Mouse (Mus musculus): ENCODE data around the gene Kat2b.
"Not testable (repeated sequence)": the region's sequence is repeated elsewhere in the genome, so short reads cannot be mapped to it uniquely, and the experiment has no call there.

Kat2b gene

DNA sequence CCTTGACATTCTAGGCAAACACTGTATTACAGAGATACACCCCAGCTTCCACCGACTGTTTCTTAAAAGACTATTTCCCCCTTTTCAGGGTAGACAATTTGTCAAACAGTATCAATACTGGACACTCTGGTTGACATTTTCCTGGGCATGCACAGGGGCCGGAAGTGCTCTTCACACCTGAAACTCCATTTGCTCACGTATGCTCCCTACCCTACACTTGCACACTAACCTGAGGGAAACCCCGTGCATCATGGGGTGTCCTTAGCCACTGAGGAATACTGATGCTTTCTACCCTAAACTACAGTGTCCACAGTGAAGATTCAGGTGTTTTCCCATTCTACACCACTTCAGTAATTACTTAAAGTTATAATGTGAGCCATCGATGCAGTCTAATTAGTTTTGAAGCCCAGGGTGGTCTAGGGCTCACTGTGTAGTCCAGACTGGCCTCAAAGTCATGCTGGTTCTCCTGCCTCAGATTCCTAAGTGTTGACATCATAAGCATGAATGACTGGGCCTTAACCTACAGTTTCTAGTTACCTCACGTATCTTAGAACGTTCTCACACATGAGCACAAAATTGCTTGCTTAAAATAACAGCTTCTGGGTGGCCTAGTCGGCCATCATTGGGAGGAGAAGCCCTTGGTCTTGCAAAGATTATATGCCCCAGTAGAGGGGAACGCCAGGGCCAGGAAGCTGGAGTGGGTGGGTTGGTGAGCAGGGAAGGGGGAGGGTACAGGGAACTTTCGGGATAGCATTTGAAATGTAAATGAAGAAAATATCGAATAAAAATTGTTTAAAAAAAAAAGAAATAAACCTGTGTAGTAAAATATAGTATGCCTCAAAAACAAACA lies 30.5 kb downstream of the Kat2b start:
- in situ Hi-C loops (cut with MboI, MseI): no loop called here

- in situ Hi-C loops (cut with MboI, MseI): no loop called here
Observed at GRCm38 (mm10) chr17:53598571-53598970, 31.9 kb downstream of the Kat2b start.

DNA sequence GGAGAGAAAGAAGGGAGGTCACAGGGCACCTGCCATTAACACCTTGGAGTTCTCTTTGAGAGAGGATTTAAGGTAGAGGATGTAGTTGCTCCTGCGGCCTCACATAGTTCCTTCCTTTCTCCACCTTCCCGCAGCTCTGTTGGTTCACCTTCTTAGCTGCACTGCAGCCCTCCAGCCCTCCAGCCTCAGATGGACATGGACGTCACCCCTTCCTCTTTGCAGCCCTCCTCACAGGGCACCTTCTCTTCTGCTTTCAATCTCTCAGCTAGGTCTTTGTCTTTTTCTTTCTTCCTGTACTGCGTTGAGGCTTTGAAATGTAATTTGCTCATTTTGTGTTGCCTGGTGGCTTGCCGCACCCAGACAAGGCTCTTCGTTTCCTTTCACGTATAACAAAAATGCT lies 36.6 kb downstream of the Kat2b start:
- in situ Hi-C loops (cut with MboI, MseI): not testable (repeated sequence)

GRCm38 (mm10) chr17:53606082-53606481 lies 39.4 kb downstream of the Kat2b start:
- in situ Hi-C loops (cut with MboI, MseI): not testable (repeated sequence)

- in situ Hi-C loops (cut with MboI, MseI): not testable (repeated sequence)
Observed at GRCm38 (mm10) chr17:53608924-53609323, 42.3 kb downstream of the Kat2b start.

DNA sequence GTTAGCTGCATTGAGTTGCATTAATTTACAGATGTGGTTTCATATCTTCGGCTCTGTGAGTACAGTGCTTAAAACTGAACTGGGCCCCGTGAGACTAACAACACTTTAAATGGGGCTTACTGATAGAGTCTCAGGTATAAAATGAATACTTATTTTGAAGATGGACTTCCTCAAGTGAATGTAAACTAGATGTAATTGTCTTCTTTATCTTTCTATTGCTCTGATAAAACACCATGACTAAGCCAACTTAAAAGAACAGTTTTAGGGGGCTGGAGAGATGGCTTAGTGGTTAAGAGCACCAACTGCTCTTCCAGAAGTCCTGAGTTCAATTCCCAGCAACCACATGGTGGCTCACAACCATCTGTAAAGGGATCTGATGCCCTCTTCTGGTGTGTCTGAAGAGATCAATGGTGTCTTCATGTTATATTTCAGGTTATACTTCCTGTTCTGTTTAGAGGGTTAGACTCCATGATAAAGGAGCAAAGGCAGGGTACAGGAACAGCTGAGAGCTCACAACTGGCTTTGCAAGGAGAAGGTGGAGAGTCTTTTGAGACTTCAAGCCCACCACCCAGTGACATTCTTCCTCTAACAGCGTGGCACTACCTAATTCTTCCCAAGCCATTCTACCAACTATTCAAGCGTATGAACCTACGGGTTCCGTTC lies 50.8 kb downstream of the Kat2b start:
- in situ Hi-C loops (cut with MboI, MseI): no loop called here

GRCm38 (mm10) chr17:53618369-53618768 lies 51.7 kb downstream of the Kat2b start:
- in situ Hi-C loops (cut with MboI, MseI): no loop called here

DNA sequence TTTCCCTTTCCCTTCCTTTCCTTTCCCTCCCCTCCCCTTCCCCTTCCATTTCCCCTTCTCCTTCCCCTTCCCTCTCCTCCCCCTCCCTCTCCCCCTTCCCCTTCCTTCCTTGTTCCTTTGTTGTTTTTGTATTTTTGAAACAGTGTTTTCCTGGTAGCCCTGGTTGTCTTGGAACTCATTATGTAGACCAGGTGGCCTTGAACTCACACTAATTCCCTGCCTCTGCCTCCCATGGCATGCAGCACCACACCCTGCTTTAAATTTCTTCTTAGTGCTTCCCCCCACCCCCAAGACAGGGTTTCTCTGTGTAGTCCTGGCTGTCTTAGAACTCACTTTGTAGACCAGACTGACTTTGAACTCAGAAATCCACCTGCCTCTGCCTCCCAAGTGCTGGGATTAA lies 52.7 kb downstream of the Kat2b start:
- in situ Hi-C loops (cut with MboI, MseI): no loop called here

GRCm38 (mm10) chr17:53620611-53621010 lies 54.0 kb downstream of the Kat2b start:
- in situ Hi-C loops (cut with MboI, MseI): no loop called here

DNA sequence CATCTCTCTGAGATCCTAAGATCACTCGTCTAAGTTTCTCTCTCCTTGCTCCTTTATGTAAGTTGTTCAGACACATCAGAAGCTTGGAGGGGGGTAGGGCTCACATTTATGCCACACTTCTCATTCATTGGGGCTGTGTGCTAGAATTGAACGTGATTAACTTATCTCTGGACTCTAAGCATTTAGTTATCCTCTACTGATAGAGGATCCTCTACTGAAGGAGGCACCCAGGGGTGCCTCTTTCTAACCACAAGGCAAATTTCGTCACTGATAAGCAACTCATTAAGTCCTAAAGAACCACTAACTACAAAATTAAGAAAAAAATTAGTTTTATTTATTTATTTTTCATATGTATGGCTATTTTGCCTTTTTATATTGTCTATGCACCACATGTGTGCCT lies 55.5 kb downstream of the Kat2b start:
- in situ Hi-C loops (cut with MboI, MseI): no loop called here

DNA sequence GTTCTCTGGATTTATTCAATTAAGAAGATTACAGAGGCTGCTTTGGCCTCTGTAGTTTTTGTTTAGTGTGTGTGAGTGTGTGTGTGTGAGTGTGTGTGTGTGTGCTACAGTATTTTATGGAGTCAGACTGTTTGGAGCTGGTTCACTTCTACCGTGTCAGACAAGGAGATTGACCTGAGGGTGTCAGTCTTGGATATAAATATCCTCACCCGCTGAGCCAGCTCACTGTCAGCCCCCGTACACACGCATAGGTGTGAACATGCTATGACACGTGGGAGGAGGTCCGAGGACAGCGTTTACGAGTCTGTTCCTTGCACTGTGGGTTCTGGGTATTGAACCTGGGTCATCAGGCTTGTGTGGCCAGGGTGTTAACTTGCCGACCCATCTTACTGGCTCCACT lies 57.1 kb downstream of the Kat2b start:
- in situ Hi-C loops (cut with MboI, MseI): no loop called here

- in situ Hi-C loops (cut with MboI, MseI): no loop called here
Observed at GRCm38 (mm10) chr17:53626160-53626559, 59.5 kb downstream of the Kat2b start.

DNA sequence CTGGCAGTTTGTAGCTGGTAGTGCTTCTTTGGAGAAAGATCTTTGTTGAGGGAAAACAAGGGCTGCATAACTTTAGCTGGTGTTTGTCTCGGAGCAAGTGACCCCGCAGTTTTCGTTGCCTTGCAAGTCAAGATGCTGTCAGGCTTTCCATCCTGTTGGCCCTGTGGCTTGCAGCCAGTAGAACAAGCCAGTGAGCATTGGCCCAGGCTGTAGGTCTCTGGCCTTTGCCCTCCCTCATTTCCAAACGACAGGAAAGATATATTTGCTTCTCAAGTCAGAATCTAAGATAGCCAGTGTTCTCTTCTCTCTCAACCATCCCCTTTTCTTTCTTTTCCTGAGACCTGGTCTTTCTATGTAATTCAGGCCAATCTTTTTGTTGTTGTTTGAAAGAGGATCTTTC lies 60.8 kb downstream of the Kat2b start:
- in situ Hi-C loops (cut with MboI, MseI): no loop called here

GRCm38 (mm10) chr17:53628131-53628530 lies 61.5 kb downstream of the Kat2b start:
- in situ Hi-C loops (cut with MboI, MseI): no loop called here

DNA sequence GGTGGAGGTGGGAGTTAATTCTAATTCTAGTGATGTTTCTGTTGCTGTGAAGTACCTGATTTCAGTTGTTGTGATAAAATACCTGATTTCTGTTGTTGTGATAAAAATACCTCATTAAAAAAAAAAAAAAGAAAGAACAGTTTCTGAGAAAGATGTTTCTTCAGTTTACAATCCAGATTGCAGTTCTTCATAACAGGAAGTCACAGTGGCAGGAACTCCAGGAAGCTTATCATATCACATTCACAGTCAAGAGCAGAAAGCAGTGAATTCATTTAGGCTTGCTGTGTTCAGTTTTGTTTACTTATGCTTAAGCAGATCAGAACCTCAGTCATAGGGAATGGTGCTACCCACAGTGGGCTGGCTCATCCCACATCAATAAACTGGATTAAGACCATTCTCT lies 64.7 kb downstream of the Kat2b start:
- in situ Hi-C loops (cut with MboI, MseI): no loop called here

DNA sequence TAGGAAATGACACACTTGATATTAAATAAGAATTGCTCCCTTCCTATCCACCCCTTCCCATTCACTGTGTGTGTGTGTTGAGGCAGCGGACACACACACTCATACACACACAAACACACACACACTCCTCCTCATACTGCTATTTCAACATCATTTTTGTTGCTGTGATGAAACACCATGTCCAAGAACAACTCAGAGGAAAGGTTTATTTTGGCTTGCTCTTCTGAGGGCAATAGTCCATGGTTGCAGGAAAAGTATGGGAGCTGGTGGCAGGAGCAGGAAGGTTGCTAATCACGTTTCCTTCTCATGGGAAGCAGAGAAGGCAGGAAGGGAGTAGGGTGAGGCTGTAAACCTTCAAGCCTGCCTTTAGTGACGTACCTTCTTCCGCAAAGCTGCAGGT lies 76.7 kb downstream of the Kat2b start:
- in situ Hi-C loops (cut with MboI, MseI): no loop called here

GRCm38 (mm10) chr17:53650251-53650661 lies 83.6 kb downstream of the Kat2b start:
- in situ Hi-C loops (cut with MboI, MseI): no loop called here

- in situ Hi-C loops (cut with MboI, MseI): no loop called here
Observed at GRCm38 (mm10) chr17:53654596-53654995, 87.9 kb downstream of the Kat2b start.

DNA sequence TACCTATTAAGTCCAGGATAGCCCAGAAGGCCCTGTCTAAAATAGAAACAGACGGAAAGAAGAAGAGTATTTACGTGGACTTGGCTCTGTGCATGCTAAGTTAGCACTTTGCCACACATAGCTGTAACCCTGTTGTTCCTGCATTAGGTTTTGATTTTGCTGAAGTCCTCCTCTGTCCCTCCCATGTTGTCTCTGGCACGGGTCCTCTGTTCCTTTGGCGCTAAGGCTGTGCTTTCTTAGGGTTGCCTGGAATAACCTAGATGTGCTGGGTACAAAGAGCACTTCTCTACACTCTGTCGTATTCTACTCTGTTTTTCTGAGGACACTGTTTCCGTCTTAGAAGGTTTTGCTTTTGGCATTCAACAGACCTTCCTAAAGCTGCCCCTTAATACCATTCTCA lies 88.4 kb downstream of the Kat2b start:
- in situ Hi-C loops (cut with MboI, MseI): loop anchor here (5.0 kb wide), 1 partner anchor 93 kb away; no protein-coding TSS in a partner anchor

DNA sequence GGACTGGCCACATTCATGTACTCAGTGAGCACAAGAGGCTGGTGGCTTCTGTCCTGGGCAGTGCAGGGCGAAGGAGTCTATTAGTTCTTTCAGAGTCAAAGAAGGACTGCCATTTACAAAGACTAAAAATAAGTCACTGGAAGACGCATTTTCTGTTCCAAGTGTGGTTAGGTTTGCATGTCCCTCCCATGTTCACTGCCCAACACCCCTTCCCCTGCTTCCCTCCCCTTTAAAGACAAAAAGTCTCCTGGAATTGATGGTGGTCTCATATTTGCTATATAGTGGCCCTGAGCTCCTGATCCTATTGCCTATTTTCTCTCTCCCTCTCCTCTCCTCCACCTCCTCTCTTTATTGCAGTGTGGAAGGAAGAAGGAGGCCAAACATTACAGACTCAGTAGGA lies 89.3 kb downstream of the Kat2b start:
- in situ Hi-C loops (cut with MboI, MseI): loop anchor here (5.0 kb wide), 1 partner anchor 94 kb away; no protein-coding TSS in a partner anchor

DNA sequence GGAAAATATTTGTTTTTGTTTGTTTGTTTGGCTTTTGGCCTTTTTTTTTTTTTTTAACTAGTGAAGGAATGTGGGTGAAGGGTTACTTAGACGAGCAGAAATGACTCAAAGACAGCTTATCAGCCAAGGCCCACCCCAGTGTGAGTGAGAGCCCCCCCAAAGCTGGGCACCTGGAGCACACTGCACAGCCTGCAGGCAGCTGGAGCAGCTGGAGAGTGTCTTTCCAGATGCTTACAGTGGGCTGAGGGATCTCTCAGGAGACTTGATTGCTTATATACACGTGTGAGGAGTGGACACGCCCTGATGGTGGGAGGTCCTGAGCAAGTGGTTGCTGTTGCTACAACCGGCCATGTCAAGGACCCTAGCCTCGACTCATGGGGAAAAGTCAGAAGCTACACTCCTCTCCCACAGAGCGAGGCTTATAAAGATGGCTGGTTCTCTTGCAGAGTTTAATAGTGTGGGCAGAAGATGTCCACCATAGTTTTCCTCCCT lies 89.8 kb downstream of the Kat2b start:
- in situ Hi-C loops (cut with MboI, MseI): loop anchor here (5.0 kb wide), 1 partner anchor 94 kb away; no protein-coding TSS in a partner anchor

DNA sequence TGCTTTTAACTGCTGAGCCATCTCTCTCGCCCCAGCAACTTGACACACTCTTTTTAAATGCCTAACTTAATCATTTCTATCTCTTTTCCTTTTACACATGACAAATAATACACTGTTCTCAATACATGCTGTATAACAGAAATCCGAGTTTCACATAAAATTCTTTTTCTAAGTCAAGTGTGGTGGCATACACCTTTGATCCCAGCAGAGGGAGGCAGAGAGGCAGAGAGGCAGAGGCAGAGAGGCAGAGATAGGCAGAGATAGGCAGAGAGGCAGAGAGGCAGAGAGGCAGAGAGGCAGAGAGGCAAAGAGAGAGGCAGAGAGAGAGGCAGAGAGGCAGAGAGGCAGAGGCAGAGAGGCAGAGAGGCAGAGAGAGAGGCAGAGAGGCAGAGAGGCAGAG lies 90.7 kb downstream of the Kat2b start:
- in situ Hi-C loops (cut with MboI, MseI): loop anchor here (5.0 kb wide), 1 partner anchor 95 kb away; no protein-coding TSS in a partner anchor

DNA sequence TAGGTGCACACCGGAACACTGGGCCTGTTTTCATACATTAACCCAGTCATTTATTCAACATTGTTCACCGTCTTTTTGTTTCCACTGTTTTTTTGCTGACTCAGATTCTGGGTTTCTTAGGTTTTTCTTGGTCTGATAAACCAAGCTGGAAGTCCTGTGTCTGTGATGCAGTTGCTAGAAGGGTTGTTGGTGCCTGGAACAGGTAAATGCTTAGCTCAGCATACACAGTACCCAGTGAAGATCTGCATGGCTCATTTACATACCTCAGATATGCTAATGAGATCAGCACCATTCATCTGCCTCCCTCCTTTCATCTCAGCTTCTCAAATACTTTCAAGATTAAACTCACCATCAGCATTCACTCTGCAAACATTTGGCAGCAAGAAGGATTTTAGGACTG lies 92.0 kb downstream of the Kat2b start:
- in situ Hi-C loops (cut with MboI, MseI): loop anchor here (5.0 kb wide), 1 partner anchor 96 kb away; no protein-coding TSS in a partner anchor

Measured in regulatory T cell (primary cell).